Mouse (Mus musculus) lung, embryonic 15.5 days (tissue): ENCODE measurements at regions not wholly inside any gene's neighbourhood (a gene's known extent, or its start where the extent isn't known, plus 50 kb on each side); places are given as distances from the start of the nearest gene placed in this dataset.
"Not testable (repeated sequence)": the region's sequence is repeated elsewhere in the genome, so short reads cannot be mapped to it uniquely, and the experiment has no call there.

Source experiments
- ATAC-seq: fragments of 200-750 bp; cut with Nextera tagmentation; 2 replicates; pipeline ENCODE4 v1.8.0; 2017; ENCODE audit warnings: moderate number of reproducible peaks, borderline replicate concordance; ENCODE audit not compliant: low FRiP score, low TSS enrichment; ENCODE audit errors: extremely low read depth
- H3K27ac ChIP-seq: fragments of 300-500 bp; sonication (generic); 2 replicates; pipeline ENCODE4 v1.5.1; 2015; ENCODE audit warnings: moderate library complexity, mild to moderate bottlenecking, inconsistent platforms
- H3K27me3 ChIP-seq: fragments of 300-500 bp; sonication (generic); 2 replicates; pipeline ENCODE4 v1.6.1; 2015; ENCODE audit warnings: inconsistent platforms
- H3K36me3 ChIP-seq: fragments of 300-500 bp; sonication (generic); 2 replicates; pipeline ENCODE4 v1.6.1; 2015; ENCODE audit warnings: inconsistent platforms
- H3K4me1 ChIP-seq: fragments of 300-500 bp; sonication (generic); 2 replicates; pipeline ENCODE4 v1.6.1; 2015; ENCODE audit warnings: inconsistent platforms
- H3K4me2 ChIP-seq: fragments of 300-500 bp; sonication (generic); 2 replicates; pipeline ENCODE4 v1.6.1; 2015; ENCODE audit warnings: inconsistent platforms, mild to moderate bottlenecking, moderate library complexity
- H3K4me3 ChIP-seq: fragments of 300-500 bp; sonication (generic); 2 replicates; pipeline ENCODE4 v1.5.1; 2015; ENCODE audit warnings: mild to moderate bottlenecking, inconsistent platforms
- H3K9ac ChIP-seq: fragments of 300-500 bp; sonication (generic); 2 replicates; pipeline ENCODE4 v1.6.1; 2015; ENCODE audit warnings: inconsistent platforms
- H3K9me3 ChIP-seq: fragments of 300-500 bp; sonication (generic); 2 replicates; pipeline ENCODE4 v1.6.1; 2016; ENCODE audit warnings: inconsistent platforms
- WGBS: fragments of 180-500 bp; shearing (Covaris S2); methylation state at CpG from one replicate; pipeline ENCODE4 v1.1.7; 2015; 5-methylcytosine and 5-hydroxymethylcytosine counted together

DNA sequence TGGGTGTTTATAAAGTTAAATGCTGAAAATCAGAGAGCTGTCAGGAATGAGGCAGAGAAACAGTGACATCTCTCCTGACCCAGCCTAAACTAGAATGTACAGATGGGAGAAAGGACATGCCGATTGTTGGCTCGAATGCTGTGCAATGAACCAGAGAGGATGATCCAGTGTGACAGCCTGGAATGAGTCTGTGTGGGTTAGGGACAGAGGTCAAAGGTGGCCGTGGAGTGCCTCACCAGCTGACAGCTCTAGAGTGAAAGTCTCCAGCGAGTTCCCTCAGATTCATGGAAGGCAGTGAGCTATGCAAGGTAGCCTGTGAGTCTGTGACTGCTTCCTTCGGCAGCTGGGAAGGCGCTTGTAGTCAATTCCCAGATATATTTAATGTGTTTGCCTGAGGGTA lies 663.9 kb downstream of the Cdh8 start:
- H3K4me3 ChIP-seq = no peak overlapping the region
- H3K4me2 ChIP-seq = no peak overlapping the region
- no peaks in the 10 kb centered on the region for H3K9me3 ChIP-seq
- no peaks in the 10 kb centered on the region for H3K27me3 ChIP-seq
- no peak overlapping the region for H3K9ac ChIP-seq
- no peak overlapping the region for H3K27ac ChIP-seq
- ATAC-seq = no peak
- H3K4me1 ChIP-seq = no peaks in the 10 kb centered on the region
- 24% methylated on average over 6 of the region's 6 CpGs for WGBS
- H3K36me3 ChIP-seq = no peaks in the 10 kb centered on the region

DNA sequence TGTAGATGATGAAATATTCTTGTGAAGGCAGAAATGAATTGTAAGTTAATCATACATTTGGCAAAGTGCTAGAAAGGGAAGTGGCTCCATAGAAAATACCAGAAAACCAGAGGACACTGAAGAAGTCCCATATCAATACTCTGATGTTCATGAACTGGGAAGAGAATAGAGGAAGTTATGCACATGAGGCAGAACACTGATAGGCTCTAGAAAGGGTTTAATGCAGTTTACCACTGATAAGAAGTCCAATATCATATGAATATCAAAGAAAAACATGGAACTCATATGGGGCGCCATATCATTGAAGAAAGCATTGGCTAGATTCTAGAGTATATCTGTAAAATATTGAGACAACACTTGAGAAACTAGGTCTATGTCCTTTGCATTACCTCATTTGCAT lies 708.5 kb downstream of the Cdh8 start:
- 91% methylated on average over 1 of the region's 1 CpGs for WGBS
- H3K9me3 ChIP-seq = no peaks in the 10 kb centered on the region

DNA sequence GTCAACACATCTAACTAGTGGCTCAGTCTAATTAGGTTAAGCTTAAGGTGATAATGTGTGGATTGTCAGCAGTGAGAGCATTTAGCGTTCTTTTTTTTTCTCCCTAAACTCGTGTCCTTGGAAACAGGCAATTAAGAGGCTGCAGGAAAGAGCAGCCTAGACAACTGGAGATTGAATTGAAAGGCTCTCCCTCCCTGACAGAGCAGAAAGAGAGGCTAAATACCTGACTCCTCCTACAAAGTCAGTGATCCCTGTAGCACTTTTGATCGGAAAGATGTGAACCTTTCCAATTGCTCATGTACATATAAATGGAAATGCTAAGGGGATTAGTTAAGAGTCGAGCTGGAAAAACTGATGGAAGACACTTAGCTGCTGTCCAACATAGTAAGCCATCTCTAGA lies 710.1 kb downstream of the Cdh8 start:
- no peaks in the 10 kb centered on the region for H3K27me3 ChIP-seq
- no peaks in the 10 kb centered on the region for H3K4me1 ChIP-seq
- no peaks in the 10 kb centered on the region for H3K9me3 ChIP-seq
- no peak for ATAC-seq
- H3K4me2 ChIP-seq = no peak overlapping the region
- H3K27ac ChIP-seq = no peak overlapping the region
- no peak overlapping the region for H3K4me3 ChIP-seq
- no peak overlapping the region for H3K9ac ChIP-seq
- no peaks in the 10 kb centered on the region for H3K36me3 ChIP-seq
- WGBS = 54% methylated on average over 4 of the region's 4 CpGs

More for the DNA sequence above, 708.5 kb downstream of the Cdh8 start:
- no peak overlapping the region for H3K4me2 ChIP-seq
- no peak overlapping the region for H3K4me3 ChIP-seq
- no peaks in the 10 kb centered on the region for H3K36me3 ChIP-seq
- ATAC-seq = no peak
- H3K27me3 ChIP-seq = no peaks in the 10 kb centered on the region
- H3K4me1 ChIP-seq = no peaks in the 10 kb centered on the region
- no peak overlapping the region for H3K27ac ChIP-seq
- no peak overlapping the region for H3K9ac ChIP-seq

DNA sequence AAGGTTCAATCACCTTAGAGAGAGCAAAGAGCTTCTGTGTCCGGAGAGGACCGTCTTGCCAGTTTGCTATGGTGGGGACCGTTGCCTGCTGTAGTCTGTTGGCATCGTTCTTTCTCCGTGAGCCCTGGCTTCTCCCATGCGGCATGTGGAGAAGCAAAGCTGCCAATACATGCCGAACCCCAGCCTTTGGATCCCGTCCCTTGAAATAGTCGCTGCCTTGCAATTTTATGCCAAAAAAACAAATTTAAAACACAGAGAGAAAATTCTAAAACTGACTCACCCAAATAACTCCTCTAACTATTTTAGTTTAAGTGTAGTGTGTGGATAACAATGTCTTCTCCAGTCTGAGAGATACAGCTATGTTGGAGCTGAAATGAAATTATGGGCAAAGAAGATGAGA lies 731.1 kb downstream of the Cdh8 start:
- WGBS = 92% methylated on average over 9 of the region's 9 CpGs
- no peaks in the 10 kb centered on the region for H3K9me3 ChIP-seq
- ATAC-seq = no peak
- H3K9ac ChIP-seq = no peak overlapping the region
- H3K27ac ChIP-seq = no peak overlapping the region
- H3K4me1 ChIP-seq = no peaks in the 10 kb centered on the region
- no peaks in the 10 kb centered on the region for H3K36me3 ChIP-seq
- no peak overlapping the region for H3K4me3 ChIP-seq
- no peaks in the 10 kb centered on the region for H3K27me3 ChIP-seq
- no peak overlapping the region for H3K4me2 ChIP-seq

DNA sequence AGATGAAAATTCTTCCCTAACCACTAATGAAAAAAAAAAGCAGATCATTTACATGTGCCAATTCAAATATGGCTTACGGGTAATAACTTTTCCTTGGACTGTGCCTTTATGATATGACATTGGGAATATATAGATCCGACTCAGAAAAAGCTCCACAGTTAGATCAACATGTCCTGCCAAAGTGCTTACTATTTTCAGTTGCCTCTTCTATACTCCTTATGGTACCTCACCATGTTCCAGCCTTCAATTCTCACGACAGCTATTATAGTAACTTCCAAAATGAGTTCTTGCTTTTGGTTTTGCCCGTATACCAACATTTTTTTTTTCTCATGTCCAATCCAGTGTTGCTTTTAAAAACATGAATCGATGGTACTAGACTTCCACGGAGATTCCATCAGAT lies 731.7 kb downstream of the Cdh8 start:
- Histone ChIP-seq H3K4me1 (no peaks in the 10 kb centered on the region), H3K9me3 (no peaks in the 10 kb centered on the region), H3K27me3 (no peaks in the 10 kb centered on the region), H3K36me3 (no peaks in the 10 kb centered on the region), H3K4me3 (no peak overlapping the region), H3K4me2 (no peak overlapping the region), H3K9ac (no peak overlapping the region), H3K27ac (no peak overlapping the region)
- WGBS = 88% methylated on average over 6 of the region's 6 CpGs
- ATAC-seq = no peak

DNA sequence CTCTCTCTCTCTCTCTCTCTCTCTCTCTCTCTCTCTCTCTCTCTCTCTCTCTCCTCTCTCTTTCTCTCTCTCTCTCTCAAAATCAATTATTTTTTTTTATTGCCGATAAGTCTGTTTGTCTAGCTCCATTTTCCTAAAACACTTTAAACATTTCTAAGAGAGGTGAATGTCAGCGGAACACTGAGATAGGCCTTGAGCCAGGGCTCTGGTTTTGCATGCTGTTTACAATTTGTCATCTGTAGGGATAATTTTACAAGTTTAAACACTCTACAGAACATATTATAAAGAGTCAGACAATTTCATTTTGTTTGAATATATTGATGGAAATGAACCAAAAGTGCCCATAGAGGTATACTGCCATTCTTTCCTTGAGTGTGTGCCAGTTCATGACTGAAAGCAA lies 736.2 kb downstream of the Cdh8 start:
- H3K4me1 ChIP-seq = no peaks in the 10 kb centered on the region
- ATAC-seq = no peak
- no peaks in the 10 kb centered on the region for H3K27me3 ChIP-seq
- H3K9me3 ChIP-seq = no peaks in the 10 kb centered on the region
- WGBS = 53% methylated on average over 2 of the region's 2 CpGs
- H3K4me3 ChIP-seq = no peak overlapping the region
- H3K4me2 ChIP-seq = no peak overlapping the region
- no peaks in the 10 kb centered on the region for H3K36me3 ChIP-seq
- H3K9ac ChIP-seq = no peak overlapping the region
- H3K27ac ChIP-seq = no peak overlapping the region

DNA sequence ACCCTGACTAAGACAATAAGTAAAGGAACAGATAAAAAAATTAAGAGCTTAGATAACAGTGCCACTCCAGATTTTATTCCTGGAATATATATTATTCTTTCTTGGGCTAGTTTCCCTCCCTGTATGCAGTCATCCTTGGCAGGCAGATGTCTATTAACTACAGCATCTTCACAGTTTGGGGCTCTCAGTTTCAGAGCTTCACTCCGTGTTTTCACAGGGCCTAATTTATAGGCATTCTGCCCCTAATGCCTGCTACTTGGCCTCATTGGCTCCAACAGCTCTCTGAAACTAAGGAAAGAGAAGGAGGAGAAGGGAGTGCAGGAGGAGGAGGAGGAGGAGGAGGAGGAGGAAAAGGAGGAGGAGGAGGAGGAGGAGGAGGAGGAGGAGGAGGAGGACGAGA lies 757.0 kb downstream of the Cdh8 start:
- H3K9ac ChIP-seq = no peak overlapping the region
- H3K27me3 ChIP-seq = no peaks in the 10 kb centered on the region
- no peak overlapping the region for H3K27ac ChIP-seq
- H3K4me1 ChIP-seq = no peaks in the 10 kb centered on the region
- H3K4me3 ChIP-seq = no peak overlapping the region
- no peak overlapping the region for H3K4me2 ChIP-seq
- no peaks in the 10 kb centered on the region for H3K36me3 ChIP-seq
- H3K9me3 ChIP-seq = no peaks in the 10 kb centered on the region
- 62% methylated on average over 2 of the region's 2 CpGs for WGBS
- ATAC-seq = no peak

DNA sequence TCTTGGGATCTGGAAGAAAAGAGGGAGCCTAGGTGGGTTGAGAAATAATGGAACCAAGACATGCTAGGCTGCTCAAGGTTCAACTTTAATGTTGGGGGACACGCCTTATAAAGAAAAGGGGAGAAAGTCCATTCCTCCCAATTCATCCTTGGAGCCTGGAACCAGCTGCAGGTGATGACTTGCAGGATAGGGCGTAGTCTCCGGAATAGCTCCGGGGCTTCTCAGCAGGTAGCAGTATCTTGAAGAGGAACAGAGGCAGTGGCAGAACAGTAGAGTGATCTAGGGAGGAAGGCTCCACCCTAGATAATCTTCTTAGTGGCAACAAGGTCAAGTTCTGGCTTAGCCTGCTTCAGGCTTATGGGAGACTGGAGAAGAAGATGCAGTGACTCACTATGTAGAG lies 764.0 kb downstream of the Cdh8 start:
- H3K27me3 ChIP-seq, ATAC-seq, H3K9ac ChIP-seq, H3K4me2 ChIP-seq, H3K27ac ChIP-seq, H3K9me3 ChIP-seq, H3K4me3 ChIP-seq, H3K4me1 ChIP-seq, H3K36me3 ChIP-seq: not testable (repeated sequence)
- WGBS = 89% methylated on average over 4 of the region's 4 CpGs

DNA sequence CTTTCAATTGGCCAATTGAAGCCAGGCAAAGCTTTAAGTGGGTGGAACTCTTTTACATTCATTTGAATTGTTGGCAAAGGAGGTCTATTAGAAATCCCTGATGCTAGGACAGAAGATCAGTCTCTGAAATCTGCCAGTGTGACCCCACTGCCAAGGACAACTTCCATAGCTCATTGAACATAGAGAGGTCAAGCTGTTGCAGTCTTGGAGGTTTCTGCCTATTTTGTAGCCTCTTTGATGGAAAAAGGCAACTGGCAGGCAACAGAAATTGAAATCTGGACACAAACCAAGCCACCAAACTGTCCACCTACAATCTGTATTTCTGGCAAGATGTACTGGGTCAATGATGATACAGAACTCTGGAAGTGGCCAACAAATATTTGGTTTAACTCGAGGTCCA lies 765.3 kb downstream of the Cdh8 start:
- Histone ChIP-seq H3K4me2 (no peak overlapping the region), H3K36me3 (no peaks in the 10 kb centered on the region), H3K4me3 (no peak overlapping the region), H3K27ac (no peak overlapping the region), H3K27me3 (no peaks in the 10 kb centered on the region), H3K9me3 (no peaks in the 10 kb centered on the region), H3K4me1 (no peaks in the 10 kb centered on the region), H3K9ac (no peak overlapping the region)
- 78% methylated on average over 1 of the region's 1 CpGs for WGBS
- ATAC-seq = no peak

DNA sequence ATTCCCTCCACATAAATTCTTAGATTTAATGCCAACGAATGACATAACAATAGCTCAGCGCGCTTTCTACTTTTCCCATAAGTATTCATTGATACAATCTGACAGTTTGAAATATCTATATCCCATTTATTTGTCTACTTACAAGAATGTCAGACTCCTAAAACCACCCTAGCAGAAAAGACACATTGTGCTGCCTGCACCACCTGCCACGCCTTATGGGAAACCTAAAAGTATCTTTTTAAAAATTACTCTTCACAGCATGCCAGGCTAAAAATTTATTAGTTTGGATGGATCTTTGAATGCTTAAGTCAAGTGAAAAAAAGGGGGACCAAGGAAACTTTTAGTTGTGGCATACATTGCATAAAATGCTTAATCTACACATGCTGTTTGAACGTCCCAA lies 788.1 kb downstream of the Cdh8 start:
- WGBS = 83% methylated on average over 5 of the region's 5 CpGs
- no peaks in the 10 kb centered on the region for H3K4me1 ChIP-seq
- no peak for ATAC-seq
- H3K27ac ChIP-seq = no peak overlapping the region
- no peak overlapping the region for H3K4me2 ChIP-seq
- H3K9me3 ChIP-seq = no peaks in the 10 kb centered on the region
- H3K36me3 ChIP-seq = no peaks in the 10 kb centered on the region
- H3K4me3 ChIP-seq = no peak overlapping the region
- H3K27me3 ChIP-seq = no peaks in the 10 kb centered on the region
- no peak overlapping the region for H3K9ac ChIP-seq

DNA sequence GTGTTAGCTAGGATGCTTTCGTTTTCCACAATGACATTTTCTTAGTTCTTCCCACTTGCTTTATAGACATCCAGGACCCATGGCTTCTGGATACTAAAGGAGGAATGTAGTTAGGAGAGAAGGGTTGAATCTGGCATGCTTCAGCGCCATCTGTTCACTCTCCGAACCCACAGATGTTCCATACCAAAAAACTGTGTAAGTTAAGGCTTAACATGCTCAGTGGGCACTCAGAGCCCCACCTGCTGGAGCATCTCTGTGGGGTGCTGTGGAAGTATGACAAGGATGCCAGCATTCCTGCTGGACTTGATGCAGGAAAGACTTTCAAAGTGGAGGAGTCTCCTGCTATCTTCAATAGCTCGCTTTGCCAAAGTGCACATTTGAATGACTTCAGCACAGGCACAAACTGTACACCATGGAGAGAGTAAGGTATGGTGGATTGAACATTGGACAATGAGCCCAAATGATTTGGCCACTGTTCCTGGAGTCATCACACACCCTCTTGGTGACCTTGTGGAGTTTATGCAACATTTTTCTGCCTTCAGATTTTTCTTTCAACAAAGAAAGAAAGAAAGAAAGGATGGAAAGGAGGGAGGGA lies 802.3 kb downstream of the Cdh8 start:
- 73% methylated on average over 4 of the region's 4 CpGs for WGBS

DNA sequence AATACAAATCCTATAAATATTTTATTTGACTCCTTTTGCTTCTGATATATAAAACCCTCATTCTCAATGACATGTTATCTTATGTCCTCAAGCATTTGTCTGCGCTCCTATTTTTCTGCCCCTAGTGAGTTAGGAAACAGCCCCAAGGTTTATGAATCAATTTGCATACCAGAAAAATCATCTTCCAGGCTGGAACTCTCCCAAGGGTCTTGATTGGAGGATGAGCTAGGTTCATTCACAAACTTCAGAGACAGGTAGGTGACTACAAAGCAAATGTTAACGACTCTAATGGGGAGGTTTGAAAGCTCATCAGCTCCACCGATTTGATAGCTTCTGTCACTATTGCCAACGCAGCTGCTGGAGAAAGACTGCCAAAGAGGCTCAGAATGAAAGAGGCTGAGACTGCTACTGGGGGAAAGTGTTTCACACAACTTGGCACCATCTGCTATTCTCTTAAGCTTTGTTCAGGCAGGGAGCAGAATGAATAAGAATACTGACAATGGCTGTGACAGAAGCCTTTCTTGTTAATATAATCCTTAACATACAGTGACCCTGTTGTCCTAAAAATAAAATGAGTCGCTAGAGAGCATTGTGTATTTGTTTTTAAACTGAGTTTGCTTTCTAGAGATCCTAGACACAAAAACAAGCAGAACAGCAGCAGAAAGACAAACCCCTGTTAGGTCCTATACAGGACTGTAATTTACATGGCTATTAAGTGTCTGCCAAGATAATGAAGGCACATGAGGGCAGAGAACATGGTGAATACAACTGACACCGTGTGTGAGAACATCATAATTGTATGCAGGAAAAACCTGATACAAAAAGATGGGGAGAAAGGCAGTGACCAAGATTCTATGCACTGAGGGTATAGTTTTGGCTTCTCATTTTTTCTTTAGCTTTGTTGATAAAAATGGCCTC lies 843.4 kb downstream of the Cdh8 start:
- 52% methylated on average over 6 of the region's 6 CpGs for WGBS

More for the DNA sequence above, 802.3 kb downstream of the Cdh8 start:
- Histone ChIP-seq H3K9ac (no peak overlapping the region), H3K4me1 (no peaks in the 10 kb centered on the region), H3K9me3 (no peaks in the 10 kb centered on the region), H3K27ac (no peak overlapping the region), H3K4me2 (no peak overlapping the region), H3K36me3 (no peaks in the 10 kb centered on the region), H3K4me3 (no peak overlapping the region), H3K27me3 (no peaks in the 10 kb centered on the region)
- ATAC-seq = no peak

More for the DNA sequence above, 843.4 kb downstream of the Cdh8 start:
- no peaks in the 10 kb centered on the region for H3K36me3 ChIP-seq
- H3K27me3 ChIP-seq = no peaks in the 10 kb centered on the region
- no peak overlapping the region for H3K9ac ChIP-seq
- no peaks in the 10 kb centered on the region for H3K9me3 ChIP-seq
- H3K4me1 ChIP-seq = no peaks in the 10 kb centered on the region
- no peak overlapping the region for H3K4me2 ChIP-seq
- ATAC-seq = no peak
- H3K4me3 ChIP-seq = no peak overlapping the region
- no peak overlapping the region for H3K27ac ChIP-seq
